Mouse (Mus musculus) gastrocnemius, adult 18-20 months (tissue): ENCODE data around the gene Slc9a4. TPM values are rescaled to one million over a fixed set of nuclear protein-coding genes. Genes with fewer than 3 reads are reported as not detected.
"Not testable (repeated sequence)": the region's sequence is repeated elsewhere in the genome, so short reads cannot be mapped to it uniquely, and the experiment has no call there.

Experiments used
- DNase-seq: peaks from one replicate; pipeline ENCODE4 v3.0.0; 2021; ENCODE audit warnings: low spot score
- total RNA-seq, 2 experiments: library from RNA; stranded (reverse); gene quantifications; 2 replicates each; pipeline ENCODE4 v1.2.3; 2021

The Slc9a4 gene
- total RNA-seq, 2 experiments from 2014 or later: 0.30 to 0.59 TPM

DNA sequence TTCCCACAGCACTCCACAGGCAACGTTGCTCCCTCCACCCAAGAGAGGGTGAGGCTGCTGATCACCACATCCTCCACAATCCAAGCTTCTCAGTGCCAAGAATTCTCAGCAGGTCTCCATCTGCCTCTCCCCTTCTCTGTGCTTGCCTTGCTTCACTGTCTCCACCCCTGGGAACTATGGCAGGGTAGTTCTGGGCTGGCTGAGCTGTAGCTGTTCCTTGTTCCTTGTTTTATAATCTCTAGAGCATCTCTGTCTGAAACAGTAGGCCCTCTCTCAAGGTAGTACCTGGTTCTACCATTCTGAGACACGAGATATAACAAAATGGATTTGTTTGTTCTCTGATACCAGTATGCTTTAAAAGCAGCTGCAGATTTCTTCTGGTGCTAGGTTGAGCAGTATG lies 68.4 kb downstream of the Slc9a4 start:
- DNase-seq: no peak

- DNase-seq: no peak
These were observed 71.1 kb downstream of the Slc9a4 start for GRCm38 (mm10) chr1:40650803-40651497.

DNA sequence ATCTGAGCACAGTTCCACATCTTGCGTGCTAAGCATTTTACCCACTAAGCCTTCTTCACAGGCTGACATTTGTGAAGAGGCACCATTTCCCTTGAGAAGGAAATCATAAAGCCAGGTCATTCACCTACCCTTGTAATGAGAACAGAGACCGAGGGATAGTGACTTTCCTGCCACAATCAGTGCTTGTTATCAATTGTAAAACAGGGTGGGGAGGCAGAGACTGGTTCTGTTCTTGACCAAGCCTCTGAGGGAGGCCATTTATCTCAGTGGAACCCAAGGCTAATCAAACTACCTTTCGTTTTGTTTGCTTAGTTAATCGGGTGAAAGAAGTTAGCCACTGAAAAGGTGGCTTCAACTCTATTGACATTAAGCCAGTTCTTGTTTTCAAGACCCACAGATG lies 77.2 kb downstream of the Slc9a4 start:
- DNase-seq: no peak

- peak; percentile 78 for DNase-seq
These were observed 78.2 kb downstream of the Slc9a4 start for GRCm38 (mm10) chr1:40657978-40658496.

- DNase-seq: no peak
These were observed 79.1 kb downstream of the Slc9a4 start for GRCm38 (mm10) chr1:40659017-40659416.

DNA sequence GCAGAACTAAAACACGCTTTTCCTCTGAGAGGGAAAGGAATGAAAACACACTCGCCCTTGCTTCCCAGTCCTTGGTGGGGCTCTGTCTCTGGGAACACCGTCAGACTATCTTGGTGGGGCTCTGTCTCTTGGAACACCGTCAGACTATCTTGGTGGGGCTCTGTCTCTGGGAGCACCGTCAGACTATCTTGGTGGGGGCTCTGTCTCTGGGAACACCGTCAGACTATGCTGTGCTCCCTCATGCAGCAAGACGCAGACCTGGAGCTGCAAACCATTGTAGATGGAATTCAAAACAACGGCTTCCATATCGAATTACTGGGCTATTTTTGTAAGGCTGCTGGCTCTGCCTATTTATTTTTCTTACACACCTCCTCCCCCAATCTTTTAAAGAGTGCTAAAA lies 79.6 kb downstream of the Slc9a4 start:
- DNase-seq: no peak

GRCm38 (mm10) chr1:40660838-40661237 lies 81.0 kb downstream of the Slc9a4 start:
- DNase-seq: no peak

DNA sequence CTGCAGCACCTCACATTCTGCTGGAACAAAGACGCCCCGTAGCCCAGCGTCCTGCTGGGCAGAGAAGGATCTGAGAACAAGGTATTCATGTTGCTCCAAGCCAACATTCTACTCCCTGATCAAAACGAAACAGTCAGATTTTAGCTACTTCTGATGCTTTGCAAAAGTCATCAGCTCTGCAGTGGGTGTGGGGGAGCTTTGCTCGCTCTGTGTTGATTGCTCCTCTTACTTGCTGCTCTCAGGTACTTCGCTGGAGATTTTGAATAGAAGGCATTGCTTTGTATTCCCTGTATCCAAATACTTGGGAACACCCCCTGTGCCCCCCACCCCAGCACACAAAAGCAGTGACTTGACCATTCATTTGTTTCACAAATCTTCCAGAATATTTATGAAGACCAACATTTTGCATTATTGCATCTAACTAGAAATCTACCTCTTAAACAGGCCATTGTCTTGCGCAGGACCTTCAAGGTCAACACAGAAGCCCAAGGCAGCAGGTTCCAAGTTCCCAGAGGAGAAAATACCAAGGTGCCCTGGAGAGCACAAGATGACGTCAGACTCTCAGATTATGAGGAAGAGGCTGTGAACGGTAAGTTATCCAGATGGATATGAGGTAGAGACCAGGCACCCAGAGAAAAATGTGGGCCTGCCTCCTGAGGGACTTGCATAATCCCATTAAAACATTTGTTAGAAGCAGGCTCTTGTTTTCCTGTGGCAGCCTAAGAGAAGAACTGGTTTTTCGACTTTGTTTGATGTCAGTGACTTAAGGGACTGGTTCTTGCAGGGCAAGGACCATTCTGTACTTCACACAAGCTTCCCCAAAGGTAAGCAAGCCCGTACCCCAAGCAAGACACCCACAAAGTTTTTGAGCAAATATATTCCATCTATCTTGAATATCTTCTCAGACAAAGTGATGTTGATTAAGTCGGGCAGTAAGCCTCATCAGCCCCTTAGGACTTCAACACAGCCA lies 85.8 kb downstream of the Slc9a4 start:
- no peak for DNase-seq

GRCm38 (mm10) chr1:40667442-40667841 lies 87.6 kb downstream of the Slc9a4 start:
- not testable (repeated sequence) for DNase-seq

DNA sequence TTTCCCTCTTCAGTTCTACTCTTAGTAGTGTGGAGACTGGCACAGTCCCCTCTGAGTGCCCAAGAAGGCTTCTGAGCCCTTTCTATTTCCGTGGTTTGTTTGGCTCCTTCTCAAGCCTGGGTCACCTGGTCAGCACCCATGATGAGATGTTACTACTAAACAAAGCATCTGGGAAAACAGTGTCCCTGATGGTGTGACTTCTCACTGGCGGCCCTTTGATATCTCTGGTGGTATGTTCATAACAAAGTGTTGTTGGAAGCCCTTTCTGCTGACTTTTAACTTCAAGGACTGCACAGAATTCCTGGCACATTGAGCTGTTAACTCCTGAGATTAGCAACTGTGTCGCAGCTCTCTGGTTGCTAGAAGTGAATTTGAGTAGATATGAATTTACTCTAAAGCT lies 90.1 kb downstream of the Slc9a4 start:
- no peak for DNase-seq

DNA sequence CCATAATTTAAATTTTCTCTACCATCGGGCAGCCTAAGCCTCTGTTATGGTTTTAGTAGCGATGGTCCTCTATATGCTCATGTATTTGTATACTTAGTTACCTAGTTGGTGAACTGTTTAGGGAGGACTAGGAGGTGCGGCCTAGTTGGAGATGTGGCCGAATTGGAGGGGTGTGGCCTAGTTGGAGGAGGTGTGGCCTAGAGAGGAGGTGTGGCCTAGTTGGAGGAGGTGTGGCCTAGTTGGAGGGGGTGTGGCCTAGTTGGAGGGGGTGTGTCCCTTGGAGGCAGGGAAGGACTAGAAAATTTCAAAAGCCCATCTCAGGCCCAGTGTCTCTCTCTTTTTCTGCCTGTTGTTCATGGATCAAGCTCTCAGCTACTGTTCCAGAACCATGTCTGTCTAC lies 91.6 kb downstream of the Slc9a4 start:
- DNase-seq: no peak

DNA sequence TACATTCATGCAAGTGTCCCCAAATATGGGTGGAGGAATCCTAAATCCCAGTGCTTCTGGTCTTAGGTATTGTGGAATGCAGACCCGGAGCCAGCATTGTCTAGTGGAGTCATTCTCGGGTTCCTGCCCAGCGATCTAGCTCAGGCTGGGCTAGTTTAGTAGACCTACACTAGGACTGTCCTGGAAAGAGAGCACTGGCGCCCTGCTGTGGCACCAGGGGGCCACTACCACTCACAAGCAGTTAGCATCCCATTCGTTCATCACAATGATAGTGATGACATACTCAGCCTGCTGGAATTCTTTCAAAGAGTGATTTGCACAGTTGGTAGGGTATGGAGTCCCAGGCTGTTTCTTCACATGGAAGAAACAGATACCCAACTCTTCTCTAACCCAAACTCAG lies 97.4 kb downstream of the Slc9a4 start:
- DNase-seq: peak; percentile 31

Other genes starting within 250 kb of the Slc9a4 start
- 1 to 10 TPM in 1 of 2 experiments, under 1 TPM in 1; 0.40 to 1.5 TPM for gene Il1rl1, start 150.5 kb upstream of the Slc9a4 start, total RNA-seq
- not detected for gene Il18r1, start 114.5 kb upstream of the Slc9a4 start, total RNA-seq
- not detected for gene Il18rap, start 64.7 kb upstream of the Slc9a4 start, total RNA-seq
- 10 to 100 TPM; 17.9 to 25.5 TPM for gene Slc9a2, start 100.5 kb downstream of the Slc9a4 start, total RNA-seq
- gene Mfsd9, start 210.6 kb downstream of the Slc9a4 start, total RNA-seq: under 1 TPM; 0.41 to 0.43 TPM
- gene Tmem182, start 225.5 kb downstream of the Slc9a4 start, total RNA-seq: 100 to 1,000 TPM; 214 to 218 TPM